Mouse (Mus musculus): ENCODE data around the gene Rngtt.

GRCm38 (mm10) chr4:33428856-33429255 lies 118.7 kb downstream of the Rngtt start:
- TF ChIP-seq CTCF (IDR thresholded peaks at IDR 0.05; ENCODE audit: low read depth, low read length) (no peak), POLR2A (IDR thresholded peaks at IDR 0.05; ENCODE audit: insufficient read depth, low read length) (no peak)

Measured in ES-Bruce4 (cell line).